Mouse (Mus musculus): Measurements from ENCODE around the gene Pnlip. TPM values are rescaled to one million over a fixed set of nuclear protein-coding genes. Genes with fewer than 3 reads are reported as not detected.

The Pnlip gene
- not detected for polyA plus RNA-seq (2014; fragmentation: Illumina TruSeq; extraction: RNeasy Lipid Tissue Mini Kit (QIAGEN cat#74804); ENCODE audit: insufficient read depth, low read depth, low replicate concordance)

GRCm38 (mm10) chr19:58652198-58652597 lies at the start of gene Pnlip:
Gene Pnlip, plus strand, starts transcription at chr19:58652498.

GRCm38 (mm10) chr19:58728445-58729031 lies 76.2 kb downstream of the Pnlip start, which contains the start of gene Pnliprp1:
Gene Pnliprp1, plus strand, starts transcription at chr19:58728887.

Other genes starting within 250 kb of the Pnlip start
- 3.9 TPM for gene Gfra1, start 196.6 kb upstream of the Pnlip start, polyA plus RNA-seq (2014; fragmentation: Illumina TruSeq; extraction: RNeasy Lipid Tissue Mini Kit (QIAGEN cat#74804); ENCODE audit: insufficient read depth, low read depth, low replicate concordance)
- not detected for gene Ccdc172, start 140.5 kb upstream of the Pnlip start, polyA plus RNA-seq (2014; fragmentation: Illumina TruSeq; extraction: RNeasy Lipid Tissue Mini Kit (QIAGEN cat#74804); ENCODE audit: insufficient read depth, low read depth, low replicate concordance)
- 0.71 TPM for gene Pnliprp1, start 76.4 kb downstream of the Pnlip start, polyA plus RNA-seq (2014; fragmentation: Illumina TruSeq; extraction: RNeasy Lipid Tissue Mini Kit (QIAGEN cat#74804); ENCODE audit: insufficient read depth, low read depth, low replicate concordance)
- gene Pnliprp2, start 107.2 kb downstream of the Pnlip start, polyA plus RNA-seq (2014; fragmentation: Illumina TruSeq; extraction: RNeasy Lipid Tissue Mini Kit (QIAGEN cat#74804); ENCODE audit: insufficient read depth, low read depth, low replicate concordance), result not detected
- not detected for gene 1700019N19Rik, start 142.0 kb downstream of the Pnlip start, polyA plus RNA-seq (2014; fragmentation: Illumina TruSeq; extraction: RNeasy Lipid Tissue Mini Kit (QIAGEN cat#74804); ENCODE audit: insufficient read depth, low read depth, low replicate concordance)